Mouse (Mus musculus) erythroblast, embryonic 14.5 days (primary cell): ENCODE measurements at regions not wholly inside any gene's neighbourhood (a gene's known extent, or its start where the extent isn't known, plus 50 kb on each side); places are given as distances from the start of the nearest gene placed in this dataset.

ENCODE experiments used
- GATA1 ChIP-seq: IDR thresholded peaks from 2 replicates; pipeline ENCODE4 v1.6.1; 2012; ENCODE audit warnings: low read length, inconsistent platforms, mixed read lengths
- TAL1 ChIP-seq: IDR thresholded peaks from 3 replicates; pipeline ENCODE4 v1.6.1; 2012; ENCODE audit warnings: low read length, inconsistent platforms, mixed read lengths

DNA sequence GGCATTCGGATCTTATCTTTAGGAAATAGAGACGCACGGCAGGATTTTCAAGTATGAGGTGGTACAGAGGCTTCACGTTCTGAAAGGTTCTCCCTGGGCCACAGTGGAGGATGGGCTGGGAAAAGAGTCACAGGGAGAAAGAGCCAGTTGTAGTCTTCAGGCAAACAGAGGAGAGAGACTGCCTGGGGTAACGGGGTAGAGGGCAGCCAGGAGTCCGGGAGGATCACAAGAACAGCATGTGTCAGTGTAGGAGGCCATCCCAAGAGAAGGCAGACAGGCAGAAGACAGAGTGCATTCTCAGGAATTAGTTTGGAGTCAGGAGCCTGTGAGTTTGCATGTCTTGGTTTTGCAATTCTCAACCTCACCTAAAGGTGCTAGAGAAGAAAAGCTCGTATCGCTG is 94.5 kb upstream of the Cpeb4 start:
- TF ChIP-seq GATA1 = no peak
- no peak for TF ChIP-seq TAL1
